ENCODE assay signal across 17 mouse cellular contexts in genomic region chr2:155100796-155101259, GRCm38 (mm10). TPM values are rescaled to one million over a fixed set of nuclear protein-coding genes. Genes with fewer than 3 reads are reported as not detected.
DNase-seq lines count a peak whose midpoint lies in the region; ATAC-seq and TF ChIP-seq lines count a peak whose summit lies in the region.
"Had no signal": no experiment of that assay in that cellular context is flagged by ENCODE, and none has a peak within 500 bp of the region (broad histone marks: within the 10 kb centered on the region; RNA-seq: fewer than 3 reads in every experiment).

No protein-coding gene starts in this region.

- no peaks in the 10 kb centered on the region for H3K9me3 ChIP-seq in liver, embryonic 16.5 days (replicated peaks; ENCODE audit: control insufficient read depth, low read length)
- H3K9me3 ChIP-seq in stomach, postnatal 0 days (ENCODE audit: control insufficient read depth, low read length) = no peaks in the 10 kb centered on the region
- H3K9me3 ChIP-seq in forebrain, embryonic 10.5 days = no peaks in the 10 kb centered on the region
- H3K9me3 ChIP-seq: forebrain, embryonic 13.5 days; G1E; heart, embryonic 12.5 days; hindbrain, embryonic 10.5 days; megakaryocyte, embryonic 14.5 days; neural tube, embryonic 13.5 days had no signal

- H3K27ac ChIP-seq in spleen, adult 2 months (ENCODE audit: insufficient read depth, low read length) = peak overlapping the region; percentile 48; the same call in 1 of the 2 replicates
- H3K27ac ChIP-seq in liver, embryonic 16.5 days (ENCODE audit: low read length) = no peak overlapping the region
- H3K27ac ChIP-seq in stomach, postnatal 0 days (replicated peaks) = no peak overlapping the region
- H3K27ac ChIP-seq in forebrain, embryonic 10.5 days = no peak overlapping the region
- H3K27ac ChIP-seq: forebrain, embryonic 13.5 days; gastrocnemius, adult 2 months; hindbrain, embryonic 10.5 days; neural tube, embryonic 13.5 days had no signal

- no peak for TF ChIP-seq POLR2A in spleen, adult 2 months (IDR thresholded peaks at IDR 0.05; ENCODE audit: low read depth, low read length)

- peak; percentile 17 for DNase-seq in adrenal gland, postnatal 14 days
- no peak for DNase-seq in adrenal gland, postnatal 4 days (ENCODE audit: low spot score in 2 of 2)
- DNase-seq in spleen, adult 2 months (ENCODE audit: low read depth in 1 of 2, low spot score in 2 of 2) = no peak
- no peak for DNase-seq in spleen, postnatal 10 days (ENCODE audit: low spot score in 2 of 2)
- no peak for DNase-seq in stomach, postnatal 0 days (ENCODE audit: low spot score)
- DNase-seq in forebrain, embryonic 10.5 days (ENCODE audit: extremely low spot score, low spot score) = no peak
- DNase-seq: cerebellum, postnatal 36 days; gastrocnemius, adult 2 months; lung, adult 2 months had no signal

- H3K27me3 ChIP-seq in spleen, adult 2 months (ENCODE audit: control insufficient read depth, insufficient read depth, low read length) = no peaks in the 10 kb centered on the region
- no peaks in the 10 kb centered on the region for H3K27me3 ChIP-seq in liver, embryonic 16.5 days (ENCODE audit: control insufficient read depth, insufficient read depth, low read depth, low read length)
- no peaks in the 10 kb centered on the region for H3K27me3 ChIP-seq in stomach, postnatal 0 days (ENCODE audit: control insufficient read depth, insufficient read depth, low read length)
- no peaks in the 10 kb centered on the region for H3K27me3 ChIP-seq in forebrain, embryonic 10.5 days (ENCODE audit: poor library complexity, severe bottlenecking)
- H3K27me3 ChIP-seq: forebrain, embryonic 13.5 days; heart, embryonic 12.5 days; megakaryocyte, embryonic 14.5 days; neural tube, embryonic 13.5 days had no signal

- peak; percentile 27 for ATAC-seq in liver, embryonic 16.5 days (ENCODE audit: low read depth)
- 0 out of 2 replicates have a peak, but pooled peaks have one; percentile 26 for ATAC-seq in stomach, postnatal 0 days (ENCODE audit: low FRiP score, low TSS enrichment)
- no peak for ATAC-seq in inflammation-experienced regulatory T-cells, adult 6 months
- ATAC-seq: forebrain, embryonic 13.5 days had no signal

- TF ChIP-seq EP300 in stomach, postnatal 0 days (optimal IDR thresholded peaks at IDR 0.05) = no peak

- H3K4me2 ChIP-seq in liver, embryonic 16.5 days (ENCODE audit: low read depth, low read length) = no peak overlapping the region
- H3K4me2 ChIP-seq in stomach, postnatal 0 days (replicated peaks; ENCODE audit: low read depth) = no peak overlapping the region
- H3K4me2 ChIP-seq: forebrain, embryonic 13.5 days; heart, embryonic 12.5 days; neural tube, embryonic 13.5 days had no signal

- WGBS in spleen, adult 2 months = 29% methylated on average over 3 of the region's 3 CpGs
- WGBS in liver, embryonic 16.5 days (ENCODE audit: insufficient replicate concordance) = 38% methylated on average over 3 of the region's 3 CpGs
- WGBS in stomach, postnatal 0 days = 70% methylated on average over 3 of the region's 3 CpGs
- WGBS in forebrain, embryonic 10.5 days = 86% methylated on average over 3 of the region's 3 CpGs

- no peaks in the 10 kb centered on the region for H3K4me1 ChIP-seq in spleen, adult 2 months (ENCODE audit: control insufficient read depth, insufficient read depth, insufficient read length)
- peaks cover 12% of the 10 kb centered on the region for H3K4me1 ChIP-seq in liver, embryonic 16.5 days (ENCODE audit: control insufficient read depth, low read depth, low read length)
- H3K4me1 ChIP-seq in stomach, postnatal 0 days (replicated peaks; ENCODE audit: control insufficient read depth, insufficient read depth) = no peaks in the 10 kb centered on the region
- peaks cover 10% of the 10 kb centered on the region for H3K4me1 ChIP-seq in forebrain, embryonic 10.5 days
- H3K4me1 ChIP-seq: forebrain, embryonic 13.5 days; hindbrain, embryonic 10.5 days; neural tube, embryonic 13.5 days had no signal

- no peak for TF ChIP-seq CTCF in spleen, adult 2 months (IDR thresholded peaks at IDR 0.05; ENCODE audit: extremely low read depth, insufficient read depth, insufficient read length, insufficient replicate concordance)
- no peak for TF ChIP-seq CTCF in stomach, postnatal 0 days (IDR thresholded peaks at IDR 0.05; ENCODE audit: low read depth)

- no peak overlapping the region for H3K4me3 ChIP-seq in spleen, adult 2 months (ENCODE audit: extremely low read depth, insufficient read depth, insufficient read length)
- H3K4me3 ChIP-seq in liver, embryonic 16.5 days (ENCODE audit: low read depth, low read length) = no peak overlapping the region
- no peak overlapping the region for H3K4me3 ChIP-seq in stomach, postnatal 0 days (ENCODE audit: low read depth, low read length)
- no peak overlapping the region for H3K4me3 ChIP-seq in forebrain, embryonic 10.5 days
- H3K4me3 ChIP-seq: forebrain, embryonic 13.5 days; gastrocnemius, adult 2 months; heart, embryonic 12.5 days; hindbrain, embryonic 10.5 days; megakaryocyte, embryonic 14.5 days; neural tube, embryonic 13.5 days had no signal

- H3K9ac ChIP-seq in liver, embryonic 16.5 days (ENCODE audit: low read depth, low read length) = no peak overlapping the region
- H3K9ac ChIP-seq in stomach, postnatal 0 days (ENCODE audit: low read length) = no peak overlapping the region
- H3K9ac ChIP-seq: forebrain, embryonic 13.5 days; heart, embryonic 12.5 days; neural tube, embryonic 13.5 days had no signal

- no peaks in the 10 kb centered on the region for H3K36me3 ChIP-seq in spleen, adult 2 months (ENCODE audit: control insufficient read depth, insufficient read depth, low read length)
- no peaks in the 10 kb centered on the region for H3K36me3 ChIP-seq in liver, embryonic 16.5 days (ENCODE audit: control insufficient read depth, insufficient read depth)
- no peaks in the 10 kb centered on the region for H3K36me3 ChIP-seq in stomach, postnatal 0 days (ENCODE audit: control insufficient read depth, insufficient read depth, low read length)
- H3K36me3 ChIP-seq in forebrain, embryonic 10.5 days (replicated peaks) = no peaks in the 10 kb centered on the region
- H3K36me3 ChIP-seq: G1E; heart, embryonic 12.5 days; hindbrain, embryonic 10.5 days; neural tube, embryonic 13.5 days had no signal

RNA-seq across cellular contexts. Expression of gene Ahcy, which starts 26.5 kb away (rescaled TPM):
- total RNA-seq in adrenal gland, postnatal 14 days (2021) = 60.2 and 130 TPM in 2 replicates
- total RNA-seq in adrenal gland, postnatal 4 days (2021) = 10 to 100 TPM; 75.1 to 88.2 TPM
- polyA plus RNA-seq in spleen, adult 2 months (2012; rRNA removed) = 44.2 and 44.5 TPM in 2 replicates
- 69.8 and 77.7 TPM in 2 replicates for polyA plus RNA-seq in liver, embryonic 16.5 days (2015; fragmentation: Nextera tagmentation; extraction: Ambion mirVana)
- 23.8 and 25.2 TPM in 2 replicates for polyA plus RNA-seq in stomach, postnatal 0 days (2015; fragmentation: Nextera tagmentation; extraction: Ambion mirVana)
- polyA plus RNA-seq in inflammation-experienced regulatory T-cells, adult 6 months (2017; shearing (Covaris generic)) = 10 to 100 TPM; 26.3 to 55.1 (median 40.2) TPM
- 114 TPM in 2 replicates for polyA plus RNA-seq in forebrain, embryonic 10.5 days (2016; fragmentation: Nextera tagmentation; extraction: Ambion mirVana)

RNA-seq across cellular contexts. Expression of gene Itch, which starts 32.5 kb away (rescaled TPM):
- total RNA-seq in adrenal gland, postnatal 14 days (2021) = 49.8 and 51.3 TPM in 2 replicates
- 10 to 100 TPM; 51.8 to 52.8 TPM for total RNA-seq in adrenal gland, postnatal 4 days (2021)
- 6.9 and 7.1 TPM in 2 replicates for polyA plus RNA-seq in spleen, adult 2 months (2012; rRNA removed)
- 19.6 and 19.7 TPM in 2 replicates for polyA plus RNA-seq in liver, embryonic 16.5 days (2015; fragmentation: Nextera tagmentation; extraction: Ambion mirVana)
- 17.6 and 18.4 TPM in 2 replicates for polyA plus RNA-seq in stomach, postnatal 0 days (2015; fragmentation: Nextera tagmentation; extraction: Ambion mirVana)
- polyA plus RNA-seq in inflammation-experienced regulatory T-cells, adult 6 months (2017; shearing (Covaris generic)) = 10 to 100 TPM; 52.0 to 68.2 (median 58.8) TPM
- polyA plus RNA-seq in forebrain, embryonic 10.5 days (2016; fragmentation: Nextera tagmentation; extraction: Ambion mirVana) = 54.7 and 58.7 TPM in 2 replicates
